8 mouse cellular contexts compared by ENCODE assay signal in the genomic region with DNA sequence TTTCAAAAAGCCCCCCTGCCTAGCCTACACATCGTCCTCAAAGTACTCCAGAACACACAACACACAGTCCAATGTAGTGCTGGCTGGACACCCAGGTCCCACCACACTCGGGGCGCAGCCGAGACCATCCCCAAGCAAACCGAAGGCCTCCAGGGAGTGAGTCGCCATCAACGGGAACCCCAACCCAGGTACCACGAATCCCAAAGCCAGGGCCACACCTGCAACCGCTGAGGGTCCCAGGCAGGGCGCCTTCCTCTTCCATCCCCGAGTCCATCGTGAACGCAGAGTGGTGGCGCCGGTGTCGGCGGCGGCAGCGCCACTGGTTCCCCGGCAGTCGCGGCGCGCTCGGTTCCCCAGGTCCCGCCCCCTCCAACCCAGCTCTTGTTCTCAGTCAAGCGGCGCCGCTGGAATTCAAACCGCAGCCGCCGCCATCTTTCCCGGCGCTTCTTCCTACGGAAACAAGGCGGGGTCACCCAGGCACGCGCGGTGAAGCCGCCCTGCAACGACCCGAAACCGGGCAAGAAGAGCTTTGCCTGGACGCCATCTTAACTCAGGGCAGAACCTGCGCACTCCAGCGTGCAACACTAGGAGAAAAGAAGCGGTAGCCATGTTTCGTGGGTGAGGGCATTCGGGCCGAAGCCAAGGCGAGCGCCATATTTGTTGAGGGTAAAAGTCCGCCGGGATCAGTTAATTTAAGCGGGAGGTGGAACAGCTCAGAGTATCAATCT. TPM values are rescaled to one million over a fixed set of nuclear protein-coding genes. Genes with fewer than 3 reads are reported as not detected.
A peak's percentile ranks its signal among the peaks of the same experiment; 100 is the strongest.
DNase-seq lines count a peak whose midpoint lies in the region; ATAC-seq lines count a peak whose summit lies in the region.

TSS of gene Cdk5rap2 (minus strand) at position 450 of the 728 bp plus-strand sequence.

- peak; percentile 97 for ATAC-seq in megakaryocyte progenitor cell, adult 5-6 weeks (replicated peaks; ENCODE audit: poor library complexity)

- peak; percentile 97 for DNase-seq in adipocyte (ENCODE audit: low spot score)
- DNase-seq in embryo, embryonic 10 days (ENCODE audit: low spot score): peak; percentile 97
- DNase-seq in gastrocnemius, postnatal 10 days: peak; percentile 93
- peak; percentile 94 for DNase-seq in induced T-regulatory cell, adult 2 months (ENCODE audit: low read depth)
- peak; percentile 92 to 98 for DNase-seq in left cerebral cortex, adult 9 months (ENCODE audit: low spot score in 2 of 2)
- peak; percentile 96 for DNase-seq in right cerebral cortex, postnatal 14 days
- peak; percentile 92 to 97 for DNase-seq in urinary bladder, postnatal 36 days (ENCODE audit: low spot score in 2 of 2)

RNA-seq across cellular contexts. Expression of gene Cdk5rap2, which starts in this region (rescaled TPM):
- total RNA-seq in gastrocnemius, postnatal 10 days (2021): 10 to 100 TPM in 1 of 2 experiments, 1 to 10 TPM in 1; 8.1 to 10.8 TPM
- total RNA-seq in megakaryocyte progenitor cell, adult 5-6 weeks (2015): 12.9 and 15.3 TPM in 2 replicates
- 24.7 and 27.7 TPM in 2 replicates for total RNA-seq in megakaryocyte progenitor cell, adult 5-6 weeks (2017)

Comparison
In these comparisons a context has a peak if more than half of its experiments do, and no peak if none do; other contexts are left out.
1. Peak in every context shown above with its lines: DNase-seq and ATAC-seq.